ENCODE assay signal across 8 mouse cellular contexts in genomic region chr12:54861991-54862605, GRCm38 (mm10). TPM values are rescaled to one million over a fixed set of nuclear protein-coding genes. Genes with fewer than 3 reads are reported as not detected.
A peak's percentile ranks its signal among the peaks of the same experiment; 100 is the strongest.
DNase-seq lines count a peak whose midpoint lies in the region; ATAC-seq and TF ChIP-seq lines count a peak whose summit lies in the region.

No protein-coding gene starts in this region.

- under 1% methylated on average over 36 of the region's 36 CpGs for WGBS in embryonic facial prominence, embryonic 10.5 days
- WGBS in heart, embryonic 10.5 days: 0% methylated on average over 36 of the region's 36 CpGs
- under 1% methylated on average over 36 of the region's 36 CpGs for WGBS in kidney, postnatal 0 days
- WGBS in liver, embryonic 16.5 days (ENCODE audit: insufficient replicate concordance): under 1% methylated on average over 36 of the region's 36 CpGs
- WGBS in neural tube, embryonic 13.5 days: under 1% methylated on average over 36 of the region's 36 CpGs

- no peak for ATAC-seq in kidney, postnatal 0 days (replicated peaks; ENCODE audit: low FRiP score, low read depth)
- peak; percentile 24 for ATAC-seq in liver, embryonic 16.5 days (ENCODE audit: low read depth)
- peak; percentile 11; the same call in 1 of the 2 replicates for ATAC-seq in neural tube, embryonic 13.5 days (ENCODE audit: low read depth)

- no peaks in the 10 kb centered on the region for H3K4me1 ChIP-seq in ES-Bruce4 (ENCODE audit: control insufficient read depth, insufficient read depth, low read length)
- peaks cover 19% of the 10 kb centered on the region for H3K4me1 ChIP-seq in embryonic facial prominence, embryonic 10.5 days
- H3K4me1 ChIP-seq in heart, embryonic 10.5 days: peaks cover 21% of the 10 kb centered on the region; the same call in 1 of the 2 replicates
- H3K4me1 ChIP-seq in kidney, postnatal 0 days (replicated peaks; ENCODE audit: insufficient read depth, low read length): peaks cover 8% of the 10 kb centered on the region; the same call in 1 of the 2 replicates
- peaks cover 7% of the 10 kb centered on the region for H3K4me1 ChIP-seq in liver, embryonic 16.5 days (ENCODE audit: control insufficient read depth, low read depth, low read length)
- H3K4me1 ChIP-seq in neural tube, embryonic 13.5 days (replicated peaks): peaks cover 28% of the 10 kb centered on the region

- H3K9me3 ChIP-seq in ES-Bruce4 (replicated peaks; ENCODE audit: control insufficient read depth, insufficient read depth, low read length, poor library complexity, severe bottlenecking): no peaks in the 10 kb centered on the region
- no peaks in the 10 kb centered on the region for H3K9me3 ChIP-seq in embryonic facial prominence, embryonic 10.5 days
- no peaks in the 10 kb centered on the region for H3K9me3 ChIP-seq in heart, embryonic 10.5 days
- no peaks in the 10 kb centered on the region for H3K9me3 ChIP-seq in kidney, postnatal 0 days (replicated peaks; ENCODE audit: low read length)
- H3K9me3 ChIP-seq in liver, embryonic 16.5 days (replicated peaks; ENCODE audit: control insufficient read depth, low read length): no peaks in the 10 kb centered on the region
- no peaks in the 10 kb centered on the region for H3K9me3 ChIP-seq in neural tube, embryonic 13.5 days

- peak overlapping the region; percentile 81 for H3K4me3 ChIP-seq in ES-Bruce4 (ENCODE audit: low read depth, low read length)
- peak overlapping the region; percentile 96 for H3K4me3 ChIP-seq in embryonic facial prominence, embryonic 10.5 days
- H3K4me3 ChIP-seq in heart, embryonic 10.5 days: peak overlapping the region; percentile 98
- peak overlapping the region; percentile 89 for H3K4me3 ChIP-seq in kidney, postnatal 0 days (replicated peaks; ENCODE audit: low read depth, low read length)
- peak overlapping the region; percentile 93 for H3K4me3 ChIP-seq in liver, embryonic 16.5 days (ENCODE audit: low read depth, low read length)
- peak overlapping the region; percentile 93 for H3K4me3 ChIP-seq in neural tube, embryonic 13.5 days

- no peaks in the 10 kb centered on the region for H3K27me3 ChIP-seq in ES-Bruce4 (ENCODE audit: control insufficient read depth, insufficient read depth, low read length, poor library complexity, severe bottlenecking)
- H3K27me3 ChIP-seq in embryonic facial prominence, embryonic 10.5 days (replicated peaks; ENCODE audit: low read depth, poor library complexity, severe bottlenecking): no peaks in the 10 kb centered on the region
- no peaks in the 10 kb centered on the region for H3K27me3 ChIP-seq in heart, embryonic 10.5 days (ENCODE audit: insufficient read depth, poor library complexity, severe bottlenecking)
- H3K27me3 ChIP-seq in kidney, postnatal 0 days (ENCODE audit: insufficient read depth, low read length): no peaks in the 10 kb centered on the region
- no peaks in the 10 kb centered on the region for H3K27me3 ChIP-seq in liver, embryonic 16.5 days (ENCODE audit: control insufficient read depth, insufficient read depth, low read depth, low read length)
- no peaks in the 10 kb centered on the region for H3K27me3 ChIP-seq in neural tube, embryonic 13.5 days

- no peak for TF ChIP-seq CTCF in ES-Bruce4 (IDR thresholded peaks at IDR 0.05; ENCODE audit: low read depth, low read length)
- TF ChIP-seq CTCF in kidney, postnatal 0 days (IDR thresholded peaks at IDR 0.05; ENCODE audit: low read depth): no peak

- TF ChIP-seq EP300 in ES-Bruce4 (IDR thresholded peaks at IDR 0.05; ENCODE audit: insufficient read depth, low read depth, low read length): no peak

- TF ChIP-seq POLR2A in ES-Bruce4 (IDR thresholded peaks at IDR 0.05; ENCODE audit: insufficient read depth, low read length): no peak

- peaks cover 19% of the 10 kb centered on the region for H3K36me3 ChIP-seq in ES-Bruce4 (ENCODE audit: control insufficient read depth, insufficient read depth, low read length, poor library complexity, severe bottlenecking)
- peaks cover 39% of the 10 kb centered on the region for H3K36me3 ChIP-seq in embryonic facial prominence, embryonic 10.5 days (replicated peaks)
- H3K36me3 ChIP-seq in heart, embryonic 10.5 days: peaks cover 31% of the 10 kb centered on the region
- H3K36me3 ChIP-seq in kidney, postnatal 0 days (ENCODE audit: insufficient read depth, low read length): 0 out of 2 replicates have a peak, but pooled peaks cover 3% of the 10 kb centered on the region
- H3K36me3 ChIP-seq in liver, embryonic 16.5 days (ENCODE audit: control insufficient read depth, insufficient read depth): peaks cover 3% of the 10 kb centered on the region; the same call in 1 of the 2 replicates
- H3K36me3 ChIP-seq in neural tube, embryonic 13.5 days: peaks cover 16% of the 10 kb centered on the region

- DNase-seq in R1 (ENCODE audit: low read depth, low spot score): peak; percentile 70
- DNase-seq in embryonic facial prominence, embryonic 10.5 days (ENCODE audit: low spot score): peak; percentile 26
- peak; percentile 77 for DNase-seq in heart, embryonic 10.5 days (ENCODE audit: low spot score)
- peak; percentile 92 for DNase-seq in kidney, postnatal 0 days (ENCODE audit: low spot score)
- no peak for DNase-seq in T-cell, adult 2 months (ENCODE audit: low spot score)

- H3K9ac ChIP-seq in ES-Bruce4 (ENCODE audit: low read depth, poor library complexity, severe bottlenecking): peak overlapping the region; percentile 90
- peak overlapping the region; percentile 99 for H3K9ac ChIP-seq in kidney, postnatal 0 days (ENCODE audit: low read depth, low read length)
- H3K9ac ChIP-seq in liver, embryonic 16.5 days (ENCODE audit: low read depth, low read length): peak overlapping the region; percentile 96
- peak overlapping the region; percentile 98 for H3K9ac ChIP-seq in neural tube, embryonic 13.5 days

- H3K27ac ChIP-seq in ES-Bruce4 (ENCODE audit: insufficient read depth, low read length): peak overlapping the region; percentile 38
- peak overlapping the region; percentile 99 for H3K27ac ChIP-seq in embryonic facial prominence, embryonic 10.5 days (replicated peaks)
- H3K27ac ChIP-seq in heart, embryonic 10.5 days: peak overlapping the region; percentile 100
- peak overlapping the region; percentile 98 for H3K27ac ChIP-seq in kidney, postnatal 0 days
- H3K27ac ChIP-seq in liver, embryonic 16.5 days (ENCODE audit: low read length): peak overlapping the region; percentile 87
- peak overlapping the region; percentile 100 for H3K27ac ChIP-seq in neural tube, embryonic 13.5 days (replicated peaks)

- peak overlapping the region; percentile 52 for H3K4me2 ChIP-seq in kidney, postnatal 0 days (ENCODE audit: low read length)
- H3K4me2 ChIP-seq in liver, embryonic 16.5 days (ENCODE audit: low read depth, low read length): peak overlapping the region; percentile 96
- H3K4me2 ChIP-seq in neural tube, embryonic 13.5 days: peak overlapping the region; percentile 64

RNA-seq across cellular contexts. Expression of gene Cfl2, which starts 0.6 kb away (rescaled TPM):
- 75.2 and 77.5 TPM in 2 replicates for polyA plus RNA-seq in ES-Bruce4 (2011; ENCODE audit: insufficient read depth, insufficient read length, low read depth, missing spikeins)
- polyA plus RNA-seq in embryonic facial prominence, embryonic 10.5 days (2016; fragmentation: Nextera tagmentation; extraction: Ambion mirVana): 159 and 165 TPM in 2 replicates
- polyA plus RNA-seq in heart, embryonic 10.5 days (2016; fragmentation: Nextera tagmentation; extraction: Ambion mirVana): 299 and 335 TPM in 2 replicates
- 162 and 163 TPM in 2 replicates for polyA plus RNA-seq in kidney, postnatal 0 days (2015; fragmentation: Nextera tagmentation; extraction: Ambion mirVana)
- 38.0 and 43.2 TPM in 2 replicates for polyA plus RNA-seq in liver, embryonic 16.5 days (2015; fragmentation: Nextera tagmentation; extraction: Ambion mirVana)
- 370 and 394 TPM in 2 replicates for polyA plus RNA-seq in neural tube, embryonic 13.5 days (2015; fragmentation: Nextera tagmentation; extraction: Ambion mirVana)

Comparison
In these comparisons a context has a peak if more than half of its experiments do, and no peak if none do; other contexts are left out.
1. H3K27ac ChIP-seq: peak in every context shown above with its lines; median percentile 100 in heart, embryonic 10.5 days; 100 in neural tube, embryonic 13.5 days; 99 in embryonic facial prominence, embryonic 10.5 days; 98 in kidney, postnatal 0 days; 87 in liver, embryonic 16.5 days; 38 in ES-Bruce4.